Mouse (Mus musculus) embryonic facial prominence, embryonic 12.5 days (tissue): Measurements from ENCODE around the gene Prkca. TPM values are rescaled to one million over a fixed set of nuclear protein-coding genes. Genes with fewer than 3 reads are reported as not detected.
A peak's percentile ranks its signal among the peaks of the same experiment; 100 is the strongest.

Source experiments
- ATAC-seq: fragments of 200-750 bp; cut with Nextera tagmentation; 2 replicates; pipeline ENCODE4 v1.8.0; 2017; ENCODE audit not compliant: insufficient number of reproducible peaks, insufficient read depth, low FRiP score, low TSS enrichment
- H3K27ac ChIP-seq: fragments of 300-500 bp; sonication (generic); 2 replicates; pipeline ENCODE4 v1.5.1; 2016; ENCODE audit warnings: mild to moderate bottlenecking
- H3K27me3 ChIP-seq: fragments of 300-500 bp; sonication (generic); 2 replicates; pipeline ENCODE4 v1.6.1; 2016; ENCODE audit warnings: mild to moderate bottlenecking, moderate library complexity
- H3K36me3 ChIP-seq: fragments of 300-500 bp; sonication (generic); 2 replicates; pipeline ENCODE4 v1.6.1; 2016; ENCODE audit warnings: mild to moderate bottlenecking
- H3K4me1 ChIP-seq: fragments of 300-500 bp; sonication (generic); 2 replicates; pipeline ENCODE4 v1.6.1; 2016
- H3K4me2 ChIP-seq: fragments of 300-500 bp; sonication (generic); replicated peaks from 2 replicates; pipeline ENCODE4 v1.6.1; 2016; ENCODE audit warnings: mild to moderate bottlenecking, moderate library complexity
- H3K4me3 ChIP-seq: fragments of 300-500 bp; sonication (generic); 2 replicates; pipeline ENCODE4 v1.5.1; 2016; ENCODE audit warnings: mild to moderate bottlenecking
- H3K9ac ChIP-seq: fragments of 300-500 bp; sonication (generic); 2 replicates; pipeline ENCODE4 v1.6.1; 2016; ENCODE audit warnings: mild to moderate bottlenecking, moderate library complexity
- H3K9me3 ChIP-seq: fragments of 300-500 bp; sonication (generic); 2 replicates; pipeline ENCODE4 v1.6.1; 2016; ENCODE audit warnings: mild to moderate bottlenecking, moderate library complexity
- WGBS: fragments of 180-500 bp; shearing (Covaris S2); methylation state at CpG from one replicate; pipeline ENCODE4 v1.1.7; 2016; 5-methylcytosine and 5-hydroxymethylcytosine counted together
- polyA plus RNA-seq: library from polyadenylated mRNA; unstranded; fragments of >200 nt; fragmentation: Nextera tagmentation; extraction: Ambion mirVana; gene quantifications from 2 replicates; pipeline ENCODE4 v1.2.1, GENCODE M21; 2016

The Prkca gene
- polyA plus RNA-seq, 1 experiment from 2014 or later, result 8.5 TPM

GRCm38 (mm10) chr11:108067161-108067560, 276.6 kb downstream of the Prkca start:
- no peaks in the 10 kb centered on the region for H3K9me3 ChIP-seq
- H3K27me3 ChIP-seq, result no peaks in the 10 kb centered on the region
- no peaks in the 10 kb centered on the region for H3K36me3 ChIP-seq
- no peak overlapping the region for H3K4me2 ChIP-seq
- H3K27ac ChIP-seq, result no peak overlapping the region
- ATAC-seq, result no peak
- WGBS, result 88% methylated on average over 7 of the region's 7 CpGs
- H3K4me1 ChIP-seq, result no peaks in the 10 kb centered on the region
- no peak overlapping the region for H3K9ac ChIP-seq
- no peak overlapping the region for H3K4me3 ChIP-seq

GRCm38 (mm10) chr11:108064401-108064800, 279.3 kb downstream of the Prkca start:
- WGBS, result 61% methylated on average over 3 of the region's 3 CpGs
- no peaks in the 10 kb centered on the region for H3K36me3 ChIP-seq
- ATAC-seq, result no peak

GRCm38 (mm10) chr11:108063096-108063495, 280.6 kb downstream of the Prkca start:
- no peak overlapping the region for H3K4me2 ChIP-seq
- no peaks in the 10 kb centered on the region for H3K4me1 ChIP-seq
- H3K4me3 ChIP-seq, result no peak overlapping the region
- H3K27ac ChIP-seq, result no peak overlapping the region
- WGBS, result 64% methylated on average over 8 of the region's 8 CpGs
- ATAC-seq, result no peak
- H3K27me3 ChIP-seq, result no peaks in the 10 kb centered on the region
- H3K36me3 ChIP-seq, result no peaks in the 10 kb centered on the region
- no peak overlapping the region for H3K9ac ChIP-seq
- H3K9me3 ChIP-seq, result no peaks in the 10 kb centered on the region

More at GRCm38 (mm10) chr11:108064401-108064800, 279.3 kb downstream of the Prkca start:
- Histone ChIP-seq H3K9ac (no peak overlapping the region), H3K27me3 (no peaks in the 10 kb centered on the region), H3K27ac (no peak overlapping the region), H3K4me2 (no peak overlapping the region), H3K4me1 (no peaks in the 10 kb centered on the region), H3K4me3 (no peak overlapping the region), H3K9me3 (no peaks in the 10 kb centered on the region)

- no peaks in the 10 kb centered on the region for H3K9me3 ChIP-seq
- no peaks in the 10 kb centered on the region for H3K4me1 ChIP-seq
- no peak overlapping the region for H3K4me3 ChIP-seq
- H3K4me2 ChIP-seq, result no peak overlapping the region
- ATAC-seq, result no peak
- WGBS, result 82% methylated on average over 17 of the region's 17 CpGs
- H3K27ac ChIP-seq, result no peak overlapping the region
- no peaks in the 10 kb centered on the region for H3K27me3 ChIP-seq
- H3K36me3 ChIP-seq, result no peaks in the 10 kb centered on the region
- H3K9ac ChIP-seq, result no peak overlapping the region
Observed at GRCm38 (mm10) chr11:108061571-108062479, 281.9 kb downstream of the Prkca start.

- no peaks in the 10 kb centered on the region for H3K4me1 ChIP-seq
- no peaks in the 10 kb centered on the region for H3K27me3 ChIP-seq
- no peak for ATAC-seq
- no peak overlapping the region for H3K4me2 ChIP-seq
- no peaks in the 10 kb centered on the region for H3K36me3 ChIP-seq
- WGBS, result 86% methylated on average over 6 of the region's 6 CpGs
- H3K27ac ChIP-seq, result no peak overlapping the region
- H3K4me3 ChIP-seq, result no peak overlapping the region
- H3K9me3 ChIP-seq, result no peaks in the 10 kb centered on the region
- H3K9ac ChIP-seq, result no peak overlapping the region
Observed at GRCm38 (mm10) chr11:108057138-108057537, 286.6 kb downstream of the Prkca start.

- no peak for ATAC-seq
- no peak overlapping the region for H3K4me3 ChIP-seq
- H3K36me3 ChIP-seq, result no peaks in the 10 kb centered on the region
- H3K4me2 ChIP-seq, result no peak overlapping the region
- no peaks in the 10 kb centered on the region for H3K4me1 ChIP-seq
- no peak overlapping the region for H3K9ac ChIP-seq
- no peaks in the 10 kb centered on the region for H3K9me3 ChIP-seq
- 79% methylated on average over 3 of the region's 3 CpGs for WGBS
- no peaks in the 10 kb centered on the region for H3K27me3 ChIP-seq
- no peak overlapping the region for H3K27ac ChIP-seq
Observed at GRCm38 (mm10) chr11:108054647-108055046, 289.1 kb downstream of the Prkca start.

GRCm38 (mm10) chr11:108053746-108054145, 290.0 kb downstream of the Prkca start:
- H3K4me1 ChIP-seq, result no peaks in the 10 kb centered on the region
- H3K27ac ChIP-seq, result no peak overlapping the region
- no peak overlapping the region for H3K9ac ChIP-seq
- no peaks in the 10 kb centered on the region for H3K27me3 ChIP-seq
- H3K4me3 ChIP-seq, result no peak overlapping the region
- 83% methylated on average over 10 of the region's 10 CpGs for WGBS
- no peaks in the 10 kb centered on the region for H3K9me3 ChIP-seq
- H3K4me2 ChIP-seq, result no peak overlapping the region
- no peak for ATAC-seq
- no peaks in the 10 kb centered on the region for H3K36me3 ChIP-seq

- Histone ChIP-seq H3K4me3 (no peak overlapping the region), H3K9me3 (no peaks in the 10 kb centered on the region), H3K9ac (no peak overlapping the region), H3K4me2 (no peak overlapping the region), H3K27me3 (no peaks in the 10 kb centered on the region), H3K27ac (no peak overlapping the region), H3K36me3 (no peaks in the 10 kb centered on the region), H3K4me1 (peaks cover 12% of the 10 kb centered on the region; the same call in 1 of the 2 replicates)
- 61% methylated on average over 7 of the region's 7 CpGs for WGBS
- 0 out of 2 replicates have a peak, but pooled peaks have one; percentile 35 for ATAC-seq
Observed at GRCm38 (mm10) chr11:108041669-108042068, 302.1 kb downstream of the Prkca start.

- H3K27ac ChIP-seq, result no peak overlapping the region
- H3K4me3 ChIP-seq, result no peak overlapping the region
- H3K9ac ChIP-seq, result no peak overlapping the region
- peaks cover 12% of the 10 kb centered on the region; the same call in 1 of the 2 replicates for H3K4me1 ChIP-seq
- no peak for ATAC-seq
- no peaks in the 10 kb centered on the region for H3K9me3 ChIP-seq
- H3K27me3 ChIP-seq, result no peaks in the 10 kb centered on the region
- 68% methylated on average over 2 of the region's 2 CpGs for WGBS
- H3K36me3 ChIP-seq, result no peaks in the 10 kb centered on the region
- no peak overlapping the region for H3K4me2 ChIP-seq
Observed at GRCm38 (mm10) chr11:108040823-108041222, 302.9 kb downstream of the Prkca start.

GRCm38 (mm10) chr11:108039761-108040160, 304.0 kb downstream of the Prkca start:
- Histone ChIP-seq H3K4me2 (no peak overlapping the region), H3K27ac (no peak overlapping the region), H3K9me3 (no peaks in the 10 kb centered on the region), H3K4me1 (peaks cover 12% of the 10 kb centered on the region; the same call in 1 of the 2 replicates), H3K27me3 (no peaks in the 10 kb centered on the region), H3K4me3 (no peak overlapping the region), H3K9ac (no peak overlapping the region), H3K36me3 (no peaks in the 10 kb centered on the region)
- no peak for ATAC-seq
- WGBS, result 88% methylated on average over 17 of the region's 17 CpGs

- Histone ChIP-seq H3K4me1 (peaks cover 12% of the 10 kb centered on the region; the same call in 1 of the 2 replicates), H3K9me3 (no peaks in the 10 kb centered on the region), H3K36me3 (no peaks in the 10 kb centered on the region), H3K27ac (no peak overlapping the region), H3K27me3 (no peaks in the 10 kb centered on the region), H3K9ac (no peak overlapping the region), H3K4me2 (no peak overlapping the region), H3K4me3 (no peak overlapping the region)
- 88% methylated on average over 12 of the region's 12 CpGs for WGBS
- no peak for ATAC-seq
Observed at GRCm38 (mm10) chr11:108038989-108039388, 304.7 kb downstream of the Prkca start.

- no peaks in the 10 kb centered on the region for H3K9me3 ChIP-seq
- 94% methylated on average over 10 of the region's 10 CpGs for WGBS
- no peaks in the 10 kb centered on the region for H3K36me3 ChIP-seq
- H3K9ac ChIP-seq, result no peak overlapping the region
- no peak for ATAC-seq
- peaks cover 9% of the 10 kb centered on the region; the same call in 1 of the 2 replicates for H3K4me1 ChIP-seq
- H3K27ac ChIP-seq, result no peak overlapping the region
- no peak overlapping the region for H3K4me2 ChIP-seq
- H3K4me3 ChIP-seq, result no peak overlapping the region
- H3K27me3 ChIP-seq, result no peaks in the 10 kb centered on the region
Observed at GRCm38 (mm10) chr11:108036339-108036738, 307.4 kb downstream of the Prkca start.
